Mouse (Mus musculus) embryonic facial prominence, embryonic 11.5 days (tissue): ENCODE measurements at regions not wholly inside any gene's neighbourhood (a gene's known extent, or its start where the extent isn't known, plus 50 kb on each side); places are given as distances from the start of the nearest gene placed in this dataset.
"Not testable (repeated sequence)": the region's sequence is repeated elsewhere in the genome, so short reads cannot be mapped to it uniquely, and the experiment has no call there.

Source experiments
- ATAC-seq: fragments of 200-750 bp; cut with Nextera tagmentation; replicated peaks from 2 replicates; pipeline ENCODE4 v1.8.0; 2017; ENCODE audit warnings: low read depth; ENCODE audit not compliant: insufficient number of reproducible peaks, low FRiP score, low TSS enrichment
- DNase-seq: peaks from one replicate; pipeline ENCODE4 v3.0.0-alpha.2; 2015; ENCODE audit warnings: low spot score
- H3K27ac ChIP-seq: fragments of 300-500 bp; sonication (generic); replicated peaks from 2 replicates; pipeline ENCODE4 v1.5.1; 2014; ENCODE audit warnings: mild to moderate bottlenecking, low read depth, low read length, control low read depth
- H3K27me3 ChIP-seq: fragments of 300-500 bp; sonication (generic); 2 replicates; pipeline ENCODE4 v1.6.1; 2014; ENCODE audit warnings: mild to moderate bottlenecking, low read length, moderate library complexity, mixed read lengths; ENCODE audit not compliant: control insufficient read depth, insufficient read depth
- H3K36me3 ChIP-seq: fragments of 300-500 bp; sonication (generic); replicated peaks from 2 replicates; pipeline ENCODE4 v1.6.1; 2014; ENCODE audit warnings: low read depth, mild to moderate bottlenecking, low read length, moderate library complexity, mixed read lengths; ENCODE audit not compliant: control insufficient read depth, insufficient read depth
- H3K4me1 ChIP-seq: fragments of 300-500 bp; sonication (generic); 2 replicates; pipeline ENCODE4 v1.6.1; 2014; ENCODE audit warnings: low read length, mixed read lengths; ENCODE audit not compliant: control insufficient read depth, insufficient read depth
- H3K4me2 ChIP-seq: fragments of 300-500 bp; sonication (generic); 2 replicates; pipeline ENCODE4 v1.6.1; 2014; ENCODE audit warnings: low read depth, mild to moderate bottlenecking, control low read depth, low read length, moderate library complexity
- H3K4me3 ChIP-seq: fragments of 300-500 bp; sonication (generic); 2 replicates; pipeline ENCODE4 v1.5.1; 2014; ENCODE audit warnings: low read depth, low read length, control low read depth
- H3K9ac ChIP-seq: fragments of 300-500 bp; sonication (generic); replicated peaks from 2 replicates; pipeline ENCODE4 v1.6.1; 2014; ENCODE audit warnings: mild to moderate bottlenecking, control low read depth, low read length
- H3K9me3 ChIP-seq: fragments of 300-500 bp; sonication (generic); replicated peaks from 2 replicates; pipeline ENCODE4 v1.6.1; 2016; ENCODE audit warnings: mild to moderate bottlenecking, low read length, inconsistent platforms, mixed read lengths; ENCODE audit not compliant: control insufficient read depth
- WGBS: fragments of 180-500 bp; shearing (Covaris S2); extraction: QIAGEN DNeasy Blood & Tissue Kit; methylation state at CpG from one replicate; pipeline ENCODE4 v1.1.7; 2014; 5-methylcytosine and 5-hydroxymethylcytosine counted together

DNA sequence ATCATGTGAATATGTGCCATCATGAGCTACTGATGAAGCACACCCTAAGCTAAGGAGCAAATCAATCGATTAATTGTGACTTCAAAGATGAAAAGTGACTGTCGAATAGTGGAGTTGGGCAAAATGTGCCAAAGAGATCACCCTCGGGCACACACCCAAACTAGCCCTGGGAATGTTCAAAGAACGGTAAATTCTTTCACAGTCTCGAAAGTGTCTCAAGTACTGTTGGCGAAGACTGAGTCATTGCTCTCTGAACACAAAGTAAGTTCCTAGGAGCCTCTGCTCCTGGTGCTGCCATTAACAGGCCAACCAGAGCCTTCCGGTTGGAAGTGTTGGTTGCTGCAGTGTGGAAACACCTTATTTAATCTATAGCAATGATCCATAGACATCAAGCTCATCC lies 84.5 kb upstream of the Nt5e start:
- DNase-seq = no peak
- H3K4me3 ChIP-seq = no peak overlapping the region
- no peak overlapping the region for H3K9ac ChIP-seq
- H3K9me3 ChIP-seq = no peaks in the 10 kb centered on the region
- no peak for ATAC-seq
- H3K27ac ChIP-seq = no peak overlapping the region
- H3K4me2 ChIP-seq = no peak overlapping the region
- 92% methylated on average over 7 of the region's 7 CpGs for WGBS
- H3K27me3 ChIP-seq = no peaks in the 10 kb centered on the region
- no peaks in the 10 kb centered on the region for H3K36me3 ChIP-seq
- no peaks in the 10 kb centered on the region for H3K4me1 ChIP-seq

DNA sequence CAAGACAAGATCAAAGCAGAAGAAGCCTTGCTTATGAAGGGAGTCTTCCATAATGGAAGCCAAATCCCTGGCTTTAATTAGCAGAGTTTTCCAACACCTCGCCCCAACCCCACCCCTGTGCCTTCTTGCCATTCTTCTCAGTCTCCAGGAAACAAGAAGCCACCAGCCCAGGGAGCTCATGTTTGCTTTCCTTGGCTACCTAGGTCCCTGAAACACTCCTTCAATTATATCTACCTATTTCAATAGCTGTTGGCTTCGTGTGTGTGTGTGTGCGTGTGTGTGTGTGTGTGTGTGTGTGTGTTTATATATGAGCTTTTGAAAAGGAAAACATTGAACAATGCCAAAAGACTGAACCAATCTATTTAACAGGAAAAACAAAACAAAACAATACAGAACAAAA lies 82.5 kb upstream of the Nt5e start:
- Histone ChIP-seq H3K4me1 (no peaks in the 10 kb centered on the region), H3K27ac (no peak overlapping the region), H3K9ac (no peak overlapping the region), H3K4me2 (no peak overlapping the region), H3K9me3 (no peaks in the 10 kb centered on the region), H3K4me3 (no peak overlapping the region), H3K36me3 (no peaks in the 10 kb centered on the region), H3K27me3 (no peaks in the 10 kb centered on the region)
- ATAC-seq (no peak), DNase-seq (no peak)
- 73% methylated on average over 3 of the region's 3 CpGs for WGBS

- Histone ChIP-seq H3K4me1 (no peaks in the 10 kb centered on the region), H3K4me2 (no peak overlapping the region), H3K4me3 (no peak overlapping the region), H3K27me3 (no peaks in the 10 kb centered on the region), H3K27ac (no peak overlapping the region), H3K9me3 (no peaks in the 10 kb centered on the region), H3K36me3 (no peaks in the 10 kb centered on the region), H3K9ac (no peak overlapping the region)
- WGBS = 74% methylated on average over 7 of the region's 7 CpGs
- DNase-seq = no peak
- ATAC-seq = no peak
Observed at GRCm38 (mm10) chr9:88255948-88256347, 71.0 kb upstream of the Nt5e start.

GRCm38 (mm10) chr9:88259627-88260026 lies 67.4 kb upstream of the Nt5e start:
- no peak for DNase-seq
- no peak for ATAC-seq
- Histone ChIP-seq H3K27ac (no peak overlapping the region), H3K27me3 (no peaks in the 10 kb centered on the region), H3K9ac (no peak overlapping the region), H3K4me1 (no peaks in the 10 kb centered on the region), H3K4me3 (no peak overlapping the region), H3K4me2 (no peak overlapping the region), H3K36me3 (no peaks in the 10 kb centered on the region), H3K9me3 (no peaks in the 10 kb centered on the region)
- WGBS = 82% methylated on average over 4 of the region's 4 CpGs

- no peak for ATAC-seq
- no peaks in the 10 kb centered on the region for H3K9me3 ChIP-seq
- 71% methylated on average over 2 of the region's 2 CpGs for WGBS
Observed at GRCm38 (mm10) chr9:88260072-88260635, 66.8 kb upstream of the Nt5e start.

GRCm38 (mm10) chr9:88262461-88262860 lies 64.5 kb upstream of the Nt5e start:
- H3K27ac ChIP-seq = no peak overlapping the region
- H3K4me2 ChIP-seq = no peak overlapping the region
- DNase-seq = no peak
- H3K9me3 ChIP-seq = no peaks in the 10 kb centered on the region
- no peak overlapping the region for H3K4me3 ChIP-seq
- H3K9ac ChIP-seq = no peak overlapping the region
- no peaks in the 10 kb centered on the region for H3K27me3 ChIP-seq
- no peaks in the 10 kb centered on the region for H3K4me1 ChIP-seq
- no peak for ATAC-seq
- no peaks in the 10 kb centered on the region for H3K36me3 ChIP-seq
- 66% methylated on average over 3 of the region's 3 CpGs for WGBS

More at GRCm38 (mm10) chr9:88260072-88260635, 66.8 kb upstream of the Nt5e start:
- DNase-seq = no peak
- H3K4me3 ChIP-seq = no peak overlapping the region
- no peak overlapping the region for H3K9ac ChIP-seq
- H3K4me2 ChIP-seq = no peak overlapping the region
- H3K27me3 ChIP-seq = no peaks in the 10 kb centered on the region
- no peak overlapping the region for H3K27ac ChIP-seq
- H3K4me1 ChIP-seq = no peaks in the 10 kb centered on the region
- no peaks in the 10 kb centered on the region for H3K36me3 ChIP-seq

DNA sequence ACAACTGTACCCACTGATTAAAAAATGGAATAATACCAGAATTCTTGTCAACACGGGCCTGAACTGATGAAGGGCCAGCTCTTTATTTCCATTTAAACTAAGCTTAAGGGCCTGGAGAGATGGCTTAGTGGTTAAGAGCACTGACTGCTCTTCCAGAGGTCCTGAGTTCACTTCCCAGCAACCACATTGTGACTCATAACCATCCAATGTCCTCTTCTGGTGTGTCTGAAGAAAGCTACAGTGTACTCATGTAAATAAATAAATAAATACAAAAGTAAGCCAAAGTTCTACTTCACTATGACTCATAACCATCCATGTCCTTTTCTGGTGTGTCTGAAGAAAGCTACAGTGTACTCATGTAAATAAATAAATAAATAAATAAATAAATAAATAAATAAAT lies 60.7 kb upstream of the Nt5e start:
- not testable (repeated sequence) for ATAC-seq, H3K4me2 ChIP-seq, H3K27me3 ChIP-seq, H3K9ac ChIP-seq, H3K36me3 ChIP-seq, H3K4me3 ChIP-seq, H3K4me1 ChIP-seq, H3K9me3 ChIP-seq, DNase-seq, H3K27ac ChIP-seq
- WGBS = 92% methylated on average over 1 of the region's 1 CpGs

GRCm38 (mm10) chr9:88268811-88269210 lies 58.2 kb upstream of the Nt5e start:
- Histone ChIP-seq H3K4me1 (no peaks in the 10 kb centered on the region), H3K27ac (no peak overlapping the region), H3K27me3 (no peaks in the 10 kb centered on the region), H3K9ac (no peak overlapping the region), H3K36me3 (no peaks in the 10 kb centered on the region), H3K4me2 (no peak overlapping the region), H3K9me3 (no peaks in the 10 kb centered on the region), H3K4me3 (no peak overlapping the region)
- ATAC-seq (no peak), DNase-seq (no peak)
- 81% methylated on average over 2 of the region's 2 CpGs for WGBS
